Mouse (Mus musculus) embryonic stem cell, embryonic (primary cell): ENCODE results near the gene Pml.

Source experiments
- CTCF ChIA-PET, 4 experiments: fragments of 300-600 bp in 2 of 4; fragments of 350-600 bp in 2 of 4; sonication (Branson Sonifier 250); formaldehyde crosslinking; loops; one replicate each; lab custom pipeline; 2022; ENCODE audit warnings: inconsistent platforms in 2 of 4; lab: Charles Lee
- POLR2A ChIA-PET, 4 experiments: fragments of 300-600 bp in 2 of 4; fragments of 350-600 bp in 2 of 4; sonication (Branson Sonifier 250); formaldehyde crosslinking; loops; one replicate each; lab custom pipeline; 2022; ENCODE audit warnings: antibody characterized with exemption in 4 of 4, inconsistent platforms in 1 of 4; lab: Charles Lee

The Pml gene

DNA sequence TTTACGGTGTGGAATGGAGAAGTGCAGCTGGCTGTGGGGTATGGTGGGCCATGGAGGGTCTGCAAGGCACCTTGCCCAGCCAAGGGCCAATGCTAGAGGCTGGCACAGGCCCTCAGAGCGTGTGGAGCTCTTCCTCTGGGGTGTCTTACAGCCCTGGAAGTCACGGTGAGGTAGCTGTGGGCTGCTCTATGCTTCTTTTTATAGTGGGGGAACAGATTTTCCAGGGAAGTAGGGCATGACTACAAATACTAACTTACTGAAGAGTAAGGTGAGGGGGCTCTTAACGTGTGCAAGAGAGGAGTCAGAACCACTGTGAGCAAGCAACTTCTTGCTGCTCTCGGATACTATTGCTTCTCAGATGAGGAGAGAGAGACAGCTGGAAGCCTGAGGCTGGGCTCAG lies 12.9 kb upstream of the Pml start:
- POLR2A ChIA-PET = interaction anchor here in 3 of 4 experiments (1.0 to 5.2 kb wide), 9 partner anchors 9 to 42 kb away, joined by 3 to 36 read pairs (median 6); partner anchors contain the start of genes Pml (in 1 of the 3) and Stoml1 (in 1 of the 3)
- CTCF ChIA-PET = interaction anchor here in 3 of 4 experiments (0.6 to 1.5 kb wide), 4 partner anchors 13 to 46 kb away, joined by 3 to 6 read pairs (median 3); partner anchors contain the start of gene Pml (in 1 of the 3)

GRCm38 (mm10) chr9:58255704-58256685 lies 6.4 kb upstream of the Pml start:
- CTCF ChIA-PET = interaction anchor here in 3 of 4 experiments (0.5 to 1.6 kb wide), 4 partner anchors 9 to 321 kb away, joined by 3 to 9 read pairs (median 4); no protein-coding TSS in a partner anchor
- POLR2A ChIA-PET = interaction anchor here (0.5 to 5.0 kb wide), 16 partner anchors 11 to 1664 kb away, joined by 3 to 45 read pairs (median 5); partner anchors contain the start of gene Imp3 (in 1 of the 4)

DNA sequence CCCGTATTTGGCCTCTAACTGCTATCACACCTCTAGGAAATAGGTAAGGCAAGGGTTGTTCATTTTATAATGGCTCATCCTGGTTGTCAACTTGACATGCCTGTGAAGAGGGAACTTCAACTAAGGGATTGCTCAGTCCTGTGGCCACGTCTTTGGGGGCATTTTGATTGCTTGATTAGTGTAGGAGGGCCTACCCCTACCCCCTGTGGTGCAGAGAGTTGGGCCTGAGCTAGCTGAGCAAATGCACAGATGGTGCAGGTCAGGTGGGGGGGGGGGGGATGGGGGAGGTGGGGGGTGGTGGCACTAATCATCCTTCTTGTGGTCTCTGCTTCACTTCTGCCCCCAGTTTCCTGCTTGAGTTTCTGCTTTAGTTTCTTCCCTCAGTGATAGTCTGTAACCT lies 5.5 kb upstream of the Pml start:
- POLR2A ChIA-PET = interaction anchor here in 3 of 4 experiments (0.5 to 3.7 kb wide), 11 partner anchors 12 to 1663 kb away, joined by 3 to 45 read pairs (median 7); no protein-coding TSS in a partner anchor
- CTCF ChIA-PET = interaction anchor here in 1 of 4 experiments (0.8 kb wide), 1 partner anchor 35 kb away, joined by 3 read pairs; no protein-coding TSS in a partner anchor

GRCm38 (mm10) chr9:58253805-58254122 lies 4.2 kb upstream of the Pml start:
- ChIA-PET CTCF (interaction anchor here (0.5 to 1.6 kb wide), 14 partner anchors 13 to 711 kb away, joined by 3 to 13 read pairs (median 4); no protein-coding TSS in a partner anchor), POLR2A (interaction anchor here (0.5 to 3.7 kb wide), 32 partner anchors 8 to 1069 kb away, joined by 3 to 45 read pairs (median 5); no protein-coding TSS in a partner anchor)

DNA sequence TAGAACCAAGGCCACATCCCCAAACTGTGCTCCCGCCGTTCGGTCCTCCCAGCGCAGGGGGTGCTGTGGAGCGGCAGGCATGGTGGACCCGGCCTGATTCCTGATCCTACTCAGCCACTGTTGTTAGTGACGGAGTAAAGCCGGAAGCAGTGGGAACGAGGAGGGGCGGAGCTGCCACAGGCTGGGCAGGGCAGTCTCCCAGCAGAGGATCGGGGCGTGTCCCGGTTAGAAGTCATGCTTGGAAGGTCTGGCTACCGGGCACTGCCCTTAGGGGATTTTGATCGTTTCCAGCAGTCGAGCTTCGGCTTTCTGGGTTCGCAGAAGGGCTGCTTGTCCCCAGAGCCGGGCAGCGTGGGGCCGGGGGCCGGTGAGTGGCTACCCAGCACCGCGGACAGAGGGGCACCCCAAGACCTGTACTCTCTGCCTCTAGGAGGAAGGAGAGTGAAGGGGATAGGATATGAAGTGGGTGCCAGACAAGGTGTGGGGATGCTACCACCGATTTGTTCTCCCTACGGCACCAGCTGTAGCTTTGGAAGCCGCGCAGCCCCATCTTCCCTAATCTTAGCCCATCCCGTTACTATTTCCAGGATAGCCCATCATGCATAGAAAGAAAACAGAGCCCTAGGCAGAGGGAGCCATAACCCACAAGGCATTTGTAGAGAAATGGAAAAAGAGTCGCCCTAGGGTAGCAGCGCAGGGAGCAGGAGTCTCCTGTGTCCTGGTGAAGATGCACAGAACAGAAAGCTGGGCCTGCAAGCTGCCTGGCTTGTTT lies 3.6 kb upstream of the Pml start, which contains the start of gene Stoml1:
TSS of gene Stoml1 (plus strand) at position 132 of the 772 bp plus-strand sequence.
- CTCF ChIA-PET = interaction anchor here (0.5 to 1.6 kb wide), 26 partner anchors 9 to 710 kb away, joined by 3 to 18 read pairs (median 4); no protein-coding TSS in a partner anchor
- POLR2A ChIA-PET = interaction anchor here (0.5 to 3.7 kb wide), 47 partner anchors 9 to 1176 kb away, joined by 3 to 45 read pairs (median 4); partner anchors contain the start of genes Arid3b (in 1 of the 4) and Nptn (in 1 of the 4)

DNA sequence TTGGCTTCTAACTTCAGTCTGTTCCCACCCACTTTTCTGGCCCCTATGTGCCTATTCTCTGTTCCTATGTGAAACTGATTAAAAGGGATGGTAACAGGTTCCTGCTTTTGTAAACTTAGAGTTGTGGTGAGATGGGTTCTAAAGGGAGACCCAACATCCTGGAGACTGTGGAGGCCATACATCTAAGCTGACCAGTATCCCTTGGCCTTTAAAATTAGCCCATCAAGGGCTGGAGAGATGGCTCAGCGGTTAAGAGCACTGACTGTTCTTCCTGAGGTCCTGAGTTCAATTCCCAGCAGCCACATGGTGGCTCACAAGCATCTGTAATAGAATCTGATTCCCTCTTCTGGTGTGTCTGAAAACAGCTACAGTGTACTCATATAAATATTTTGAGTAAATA lies 1.1 kb upstream of the Pml start:
- ChIA-PET CTCF (interaction anchor here (0.6 to 5.7 kb wide), 14 partner anchors 10 to 34 kb away, joined by 3 to 57 read pairs (median 8); no protein-coding TSS in a partner anchor), POLR2A (interaction anchor here (0.7 to 13.0 kb wide), 24 partner anchors 9 to 485 kb away, joined by 3 to 458 read pairs (median 8); partner anchors contain the start of gene Clk3 (in 1 of the 4))

DNA sequence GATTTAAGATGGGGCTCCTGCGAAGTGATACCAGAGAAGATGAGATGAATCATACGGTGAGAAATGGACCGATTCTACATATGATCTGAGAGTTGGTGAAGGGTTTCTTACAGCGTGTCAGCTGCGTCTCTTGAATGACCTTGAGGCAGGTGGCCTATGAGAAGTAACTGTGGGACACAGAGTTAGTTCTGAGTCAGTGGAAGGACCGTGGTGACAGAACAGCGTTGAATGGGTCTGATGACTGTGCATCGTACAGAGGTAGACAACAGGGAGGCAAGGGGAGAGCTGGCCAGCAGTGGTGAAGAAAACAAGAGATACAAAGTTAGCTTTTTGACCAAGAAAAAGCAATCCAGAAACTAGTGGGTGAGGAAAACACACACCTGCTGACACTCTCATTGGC lies 736 bp upstream of the Pml start:
- ChIA-PET POLR2A (interaction anchor here (0.7 to 13.0 kb wide), 49 partner anchors 8 to 484 kb away, joined by 3 to 458 read pairs (median 6); partner anchors contain the start of genes Arid3b (in 1 of the 4), Clk3 (in 1 of the 4), Islr (in 1 of the 4) and Islr2 (in 1 of the 4)), CTCF (interaction anchor here (0.5 to 5.7 kb wide), 34 partner anchors 9 to 624 kb away, joined by 3 to 57 read pairs (median 4); partner anchors contain the start of genes Islr (in 1 of the 4) and Islr2 (in 1 of the 4))

DNA sequence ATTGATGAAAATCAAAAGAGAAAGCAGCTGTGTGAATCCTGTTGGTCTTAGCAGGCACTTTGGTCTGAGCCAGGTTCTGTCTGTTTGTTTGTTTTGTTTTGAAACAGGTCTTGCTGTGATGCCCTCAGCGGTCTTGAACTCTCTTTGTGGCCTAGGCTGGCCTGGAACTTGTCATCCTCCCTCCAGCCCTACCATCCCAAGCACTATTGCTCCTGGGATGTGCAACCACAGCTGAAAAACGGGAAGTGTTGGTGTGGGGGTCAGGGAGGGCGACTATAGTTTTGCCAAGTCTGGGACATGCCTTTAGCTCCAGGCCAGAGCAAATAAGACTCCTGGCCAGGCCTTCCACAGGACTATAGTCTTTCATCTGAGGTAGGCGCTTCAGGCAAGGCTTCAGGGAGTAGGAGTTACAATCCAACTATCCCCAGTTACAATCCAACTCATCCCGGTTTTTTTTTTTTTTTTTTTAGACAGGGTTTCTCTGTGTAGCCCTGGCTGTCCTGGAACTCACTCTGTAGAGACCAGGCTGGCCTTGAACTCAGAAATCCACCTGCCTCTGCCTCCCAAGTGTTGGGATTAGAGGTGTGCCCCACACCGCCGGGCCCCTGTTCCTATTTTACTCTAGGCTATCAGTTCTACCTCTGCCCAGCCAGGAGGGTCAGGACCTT lies 706 bp downstream of the Pml start:
- CTCF ChIA-PET = interaction anchor here (0.6 to 5.7 kb wide), 25 partner anchors 8 to 1208 kb away, joined by 3 to 57 read pairs (median 4); no protein-coding TSS in a partner anchor

GRCm38 (mm10) chr9:58247064-58247759 lies 2.4 kb downstream of the Pml start:
- POLR2A ChIA-PET = interaction anchor here (0.6 to 13.0 kb wide), 35 partner anchors 10 to 309 kb away, joined by 3 to 458 read pairs (median 4); no protein-coding TSS in a partner anchor

More for the DNA sequence above, 706 bp downstream of the Pml start:
- POLR2A ChIA-PET = interaction anchor here (0.6 to 13.0 kb wide), 44 partner anchors 7 to 1065 kb away, joined by 3 to 458 read pairs (median 6); no protein-coding TSS in a partner anchor

DNA sequence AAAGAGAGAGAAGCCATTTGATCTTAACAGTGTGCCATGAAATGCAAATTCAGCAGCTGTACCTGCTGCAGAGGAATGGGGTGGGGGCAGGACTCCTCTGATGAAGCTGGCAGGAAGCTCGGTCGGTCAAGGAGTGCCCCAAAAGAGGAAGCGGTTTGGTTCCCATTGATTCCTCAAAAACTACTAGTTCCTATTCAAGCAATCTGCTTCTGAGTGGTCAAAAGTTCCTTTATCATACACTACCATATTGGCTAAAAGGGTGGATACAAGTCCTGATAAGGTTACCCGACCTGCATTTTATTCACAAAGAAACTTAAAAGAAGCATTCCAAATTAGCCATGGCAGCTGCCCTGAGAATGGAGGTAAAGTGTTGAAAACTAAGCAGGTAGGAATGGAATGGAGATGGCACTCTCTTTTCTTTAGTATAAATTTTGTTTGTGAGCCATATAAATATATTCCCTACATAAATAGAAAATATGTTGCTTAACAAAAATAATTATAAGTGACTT lies 3.4 kb downstream of the Pml start:
- CTCF ChIA-PET = interaction anchor here (0.5 to 5.7 kb wide), 18 partner anchors 11 to 1295 kb away, joined by 3 to 57 read pairs (median 4); partner anchors contain the start of gene Snupn (in 1 of the 4)
- POLR2A ChIA-PET = interaction anchor here in 3 of 4 experiments (0.6 to 13.0 kb wide), 21 partner anchors 12 to 51 kb away, joined by 3 to 458 read pairs (median 4); partner anchors contain the start of genes Islr (in 1 of the 3) and Islr2 (in 1 of the 3)

More at GRCm38 (mm10) chr9:58247064-58247759, 2.4 kb downstream of the Pml start:
- CTCF ChIA-PET = interaction anchor here (0.6 to 5.7 kb wide), 35 partner anchors 9 to 1618 kb away, joined by 3 to 57 read pairs (median 4); partner anchors contain the start of genes Islr (in 1 of the 4), Islr2 (in 1 of the 4) and Nptn (in 1 of the 4)

- CTCF ChIA-PET = interaction anchor here (0.5 to 3.6 kb wide), 14 partner anchors 8 to 681 kb away, joined by 3 to 18 read pairs (median 4); partner anchors contain the start of genes Islr (in 1 of the 4), Islr2 (in 1 of the 4) and Stoml1 (in 1 of the 4)
- POLR2A ChIA-PET = interaction anchor here (0.6 to 13.0 kb wide), 37 partner anchors 8 to 793 kb away, joined by 3 to 458 read pairs (median 6); partner anchors contain the start of genes Stoml1 (in 3 of the 4) and Neo1 (in 1 of the 4)
These were observed 5.9 kb downstream of the Pml start for GRCm38 (mm10) chr9:58243696-58244095.

DNA sequence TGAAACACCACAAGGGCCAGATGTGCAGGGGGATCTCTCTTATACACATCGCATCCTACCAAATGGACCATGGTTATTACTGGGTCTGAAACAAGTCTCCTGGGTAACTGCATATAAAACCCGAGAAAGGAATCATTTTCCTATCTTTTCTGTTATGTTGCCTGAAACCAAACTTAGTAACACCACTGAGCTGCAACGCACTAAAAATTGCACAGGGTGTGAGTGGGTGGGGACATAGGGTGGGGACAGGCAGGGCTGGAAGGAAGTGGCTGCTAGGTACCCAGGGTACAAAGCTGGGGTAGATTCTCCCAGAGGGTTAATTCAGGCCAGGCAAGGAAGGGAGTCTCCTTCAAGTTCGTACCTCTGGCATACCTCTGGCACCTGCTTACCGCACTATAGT lies 6.9 kb downstream of the Pml start:
- POLR2A ChIA-PET = interaction anchor here (0.5 to 13.0 kb wide), 32 partner anchors 10 to 213 kb away, joined by 3 to 458 read pairs (median 6); partner anchors contain the start of gene Stoml1 (in 2 of the 4)
- CTCF ChIA-PET = interaction anchor here in 2 of 4 experiments (0.5 to 4.0 kb wide), 12 partner anchors 8 to 585 kb away, joined by 3 to 21 read pairs (median 5); partner anchors contain the start of genes Islr (in 1 of the 2), Islr2 (in 1 of the 2), Pml (in 1 of the 2) and Stoml1 (in 1 of the 2)

- ChIA-PET CTCF (interaction anchor here in 3 of 4 experiments (0.6 to 4.0 kb wide), 16 partner anchors 8 to 40 kb away, joined by 3 to 21 read pairs (median 6); partner anchors contain the start of genes Pml (in 2 of the 3), Islr (in 1 of the 3), Islr2 (in 1 of the 3) and Stoml1 (in 1 of the 3)), POLR2A (interaction anchor here (0.6 to 13.0 kb wide), 40 partner anchors 8 to 214 kb away, joined by 3 to 458 read pairs (median 6); partner anchors contain the start of genes Pml (in 3 of the 4), Islr (in 2 of the 4), Islr2 (in 2 of the 4) and Stoml1 (in 2 of the 4))
These were observed 7.7 kb downstream of the Pml start for GRCm38 (mm10) chr9:58241780-58242485.
